Mouse (Mus musculus) liver, embryonic 11.5 days (tissue): ENCODE data around the gene Ccnd1. TPM values are rescaled to one million over a fixed set of nuclear protein-coding genes. Genes with fewer than 3 reads are reported as not detected.

Experiments used
- ATAC-seq: fragments of 200-750 bp; cut with Nextera tagmentation; replicated peaks from 2 replicates; pipeline ENCODE4 v1.8.0; 2017; ENCODE audit warnings: moderate number of reproducible peaks, mild to moderate bottlenecking, moderate TSS enrichment, moderate library complexity; ENCODE audit not compliant: low FRiP score
- DNase-seq: peaks from one replicate; pipeline ENCODE4 v3.0.0-alpha.2; 2017; ENCODE audit warnings: low spot score
- H3K27ac ChIP-seq: fragments of 300-500 bp; sonication (generic); 2 replicates; pipeline ENCODE4 v1.5.1; 2014; ENCODE audit warnings: mild to moderate bottlenecking, low read depth, low read length, control low read depth
- H3K27me3 ChIP-seq: fragments of 300-500 bp; sonication (generic); replicated peaks from 2 replicates; pipeline ENCODE4 v1.6.1; 2014; ENCODE audit warnings: low read length, mixed read lengths; ENCODE audit not compliant: control insufficient read depth, insufficient read depth
- H3K36me3 ChIP-seq: fragments of 300-500 bp; sonication (generic); 2 replicates; pipeline ENCODE4 v1.6.1; 2014; ENCODE audit warnings: mild to moderate bottlenecking, low read length, moderate library complexity, mixed read lengths; ENCODE audit not compliant: control insufficient read depth, insufficient read depth
- H3K4me1 ChIP-seq: fragments of 300-500 bp; sonication (generic); replicated peaks from 2 replicates; pipeline ENCODE4 v1.6.1; 2014; ENCODE audit warnings: low read length, mixed read lengths; ENCODE audit not compliant: control insufficient read depth, insufficient read depth
- H3K4me2 ChIP-seq: fragments of 300-500 bp; sonication (generic); 2 replicates; pipeline ENCODE4 v1.6.1; 2014; ENCODE audit warnings: mild to moderate bottlenecking, control low read depth, moderate library complexity
- H3K4me3 ChIP-seq: fragments of 300-500 bp; sonication (generic); 2 replicates; pipeline ENCODE4 v1.5.1; 2014; ENCODE audit warnings: low read depth, low read length, control low read depth
- H3K9ac ChIP-seq: fragments of 300-500 bp; sonication (generic); 2 replicates; pipeline ENCODE4 v1.6.1; 2014; ENCODE audit warnings: low read depth, low read length, control low read depth
- H3K9me3 ChIP-seq: fragments of 300-500 bp; sonication (generic); 2 replicates; pipeline ENCODE4 v1.6.1; 2016; ENCODE audit warnings: low read length, inconsistent platforms, mixed read lengths; ENCODE audit not compliant: control insufficient read depth
- WGBS: fragments of 180-500 bp; shearing (Covaris S2); extraction: QIAGEN DNeasy Blood & Tissue Kit; methylation state at CpG from one replicate; pipeline ENCODE4 v1.1.7; 2014; 5-methylcytosine and 5-hydroxymethylcytosine counted together
- polyA plus RNA-seq: library from polyadenylated mRNA; unstranded; fragments of >200 nt; fragmentation: Nextera tagmentation; extraction: Ambion mirVana; gene quantifications from 2 replicates; pipeline ENCODE4 v1.2.1, GENCODE M21; 2014

The Ccnd1 gene
- polyA plus RNA-seq, 1 experiment from 2014 or later, result 69.2 TPM

GRCm38 (mm10) chr7:144928889-144929210 is 10.9 kb downstream of the Ccnd1 start:
- peaks cover 2% of the 10 kb centered on the region; the same call in 1 of the 2 replicates for H3K4me1 ChIP-seq
- DNase-seq (no peak), ATAC-seq (no peak)
- no peak overlapping the region for H3K9ac ChIP-seq
- no peak overlapping the region for H3K4me3 ChIP-seq
- H3K36me3 ChIP-seq, result peaks cover 4% of the 10 kb centered on the region; the same call in 1 of the 2 replicates
- H3K4me2 ChIP-seq, result no peak overlapping the region
- H3K27me3 ChIP-seq, result no peaks in the 10 kb centered on the region
- no peaks in the 10 kb centered on the region for H3K9me3 ChIP-seq
- WGBS, result 80% methylated on average over 6 of the region's 6 CpGs
- H3K27ac ChIP-seq, result no peak overlapping the region

GRCm38 (mm10) chr7:144928009-144928888 is 11.5 kb downstream of the Ccnd1 start:
- Histone ChIP-seq H3K27ac (no peak overlapping the region), H3K4me3 (no peak overlapping the region), H3K4me1 (peaks cover 2% of the 10 kb centered on the region; the same call in 1 of the 2 replicates), H3K9ac (no peak overlapping the region), H3K36me3 (peaks cover 4% of the 10 kb centered on the region; the same call in 1 of the 2 replicates), H3K27me3 (no peaks in the 10 kb centered on the region), H3K4me2 (no peak overlapping the region), H3K9me3 (no peaks in the 10 kb centered on the region)
- 67% methylated on average over 4 of the region's 4 CpGs for WGBS
- DNase-seq (no peak), ATAC-seq (no peak)

DNA sequence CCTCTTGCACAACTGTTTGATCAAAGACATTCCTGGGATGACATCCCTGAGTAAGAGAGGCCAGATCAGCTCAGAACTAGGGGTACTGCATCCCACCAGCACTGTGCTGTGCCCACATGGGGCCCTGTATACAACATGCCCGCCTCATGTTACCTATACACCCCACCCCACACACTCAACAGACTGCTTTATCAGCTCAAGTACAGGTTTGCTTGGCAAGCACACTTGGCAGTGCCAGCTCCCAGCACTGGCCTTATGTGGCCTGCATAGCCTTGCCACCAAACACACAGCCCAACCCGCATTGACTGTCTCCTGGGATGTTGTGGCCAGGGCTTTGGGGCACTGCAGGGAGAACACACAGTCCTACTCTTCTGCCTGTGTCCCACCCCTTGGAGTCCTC is 12.1 kb downstream of the Ccnd1 start:
- Histone ChIP-seq H3K36me3 (peaks cover 4% of the 10 kb centered on the region; the same call in 1 of the 2 replicates), H3K27ac (no peak overlapping the region), H3K4me1 (peaks cover 2% of the 10 kb centered on the region; the same call in 1 of the 2 replicates), H3K4me3 (no peak overlapping the region), H3K27me3 (no peaks in the 10 kb centered on the region), H3K4me2 (no peak overlapping the region), H3K9ac (no peak overlapping the region), H3K9me3 (no peaks in the 10 kb centered on the region)
- no peak for DNase-seq
- WGBS, result 75% methylated on average over 2 of the region's 2 CpGs
- 0 out of 2 replicates have a peak, but pooled peaks have one; percentile 4 for ATAC-seq

DNA sequence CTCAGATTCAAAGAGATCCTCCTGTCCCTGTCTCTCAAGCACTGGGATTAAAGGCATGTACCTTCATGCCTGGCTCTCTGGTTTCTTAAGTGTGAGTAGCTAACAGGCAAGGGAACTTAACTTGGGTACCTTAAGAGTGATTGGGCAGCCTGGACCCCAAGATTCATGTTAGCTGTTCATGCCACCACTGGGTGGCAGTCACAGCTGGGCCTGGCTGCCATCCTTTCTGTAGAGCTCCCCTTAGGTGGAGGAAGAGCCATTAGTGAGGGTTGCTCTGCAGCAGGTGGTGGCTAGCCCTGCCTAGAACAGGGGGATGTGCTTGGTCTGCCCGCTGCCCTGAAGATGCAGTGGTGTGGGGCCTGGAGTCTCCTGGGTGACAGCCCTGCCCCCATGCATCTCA is 20.9 kb downstream of the Ccnd1 start:
- no peak overlapping the region for H3K4me2 ChIP-seq
- DNase-seq (no peak), ATAC-seq (no peak)
- WGBS, result 93% methylated on average over 1 of the region's 1 CpGs
- no peak overlapping the region for H3K4me3 ChIP-seq
- H3K36me3 ChIP-seq, result peaks cover 17% of the 10 kb centered on the region; the same call in 1 of the 2 replicates
- H3K4me1 ChIP-seq, result peaks cover 8% of the 10 kb centered on the region
- no peak overlapping the region for H3K9ac ChIP-seq
- H3K9me3 ChIP-seq, result no peaks in the 10 kb centered on the region
- no peak overlapping the region for H3K27ac ChIP-seq
- no peaks in the 10 kb centered on the region for H3K27me3 ChIP-seq

GRCm38 (mm10) chr7:144914948-144915750 is 24.6 kb downstream of the Ccnd1 start, which contains the start of gene LTO1:
TSS of gene LTO1 (plus strand) at chr7:144915100.
- Histone ChIP-seq H3K4me3 (peak within 1 kb of the TSS; percentile 92), H3K27ac (peak within 1 kb of the TSS; percentile 48; the same call in 1 of the 2 replicates), H3K4me2 (peak within 1 kb of the TSS; percentile 91), H3K4me1 (peaks cover 8% of the 10 kb centered on the region), H3K9me3 (no peaks in the 10 kb centered on the region), H3K9ac (peak within 1 kb of the TSS; percentile 84), H3K27me3 (no peaks in the 10 kb centered on the region), H3K36me3 (peaks cover 9% of the 10 kb centered on the region; the same call in 1 of the 2 replicates)
- ATAC-seq (peak; percentile 94), DNase-seq (peak; percentile 95)
- WGBS, result under 1% methylated on average over 55 of the region's 55 CpGs

DNA sequence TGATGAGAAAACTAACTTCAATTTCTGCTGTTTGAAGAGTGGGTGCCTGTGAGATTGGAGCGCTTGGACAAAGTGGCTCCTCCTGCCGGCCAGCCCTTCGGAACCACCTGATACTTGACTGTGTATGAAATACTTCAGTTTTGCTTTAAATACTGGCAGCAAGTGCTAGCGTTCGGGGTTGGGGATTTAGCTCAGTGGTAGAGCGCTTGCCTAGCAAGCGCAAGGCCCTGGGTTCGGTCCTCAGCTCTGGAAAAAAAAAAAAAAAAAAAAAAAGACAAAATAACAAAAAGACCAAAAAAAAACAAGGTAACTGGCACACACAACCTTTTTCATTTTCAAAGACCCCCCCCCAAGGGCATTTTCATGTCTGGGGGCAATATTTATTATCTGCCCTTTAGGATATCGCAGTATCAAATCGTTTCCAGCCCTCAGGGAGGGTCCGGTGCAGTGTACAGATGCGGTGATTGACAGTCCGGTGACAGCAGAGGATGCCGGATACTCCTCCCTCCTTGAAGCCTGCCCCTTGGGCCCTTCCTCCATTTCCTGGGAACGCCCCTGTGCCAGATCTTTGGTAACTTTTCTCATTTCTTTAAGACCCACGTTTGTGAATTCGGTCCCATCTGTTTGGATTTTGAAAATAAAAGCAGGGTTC is 25.3 kb downstream of the Ccnd1 start:
- Histone ChIP-seq H3K27ac (peak overlapping the region; percentile 46; the same call in 1 of the 2 replicates), H3K4me1 (peaks cover 8% of the 10 kb centered on the region), H3K4me2 (peak overlapping the region; percentile 60), H3K36me3 (peaks cover 9% of the 10 kb centered on the region; the same call in 1 of the 2 replicates), H3K9ac (peak overlapping the region; percentile 84), H3K27me3 (no peaks in the 10 kb centered on the region), H3K4me3 (peak overlapping the region; percentile 92), H3K9me3 (no peaks in the 10 kb centered on the region)
- ATAC-seq, result peak; percentile 91
- DNase-seq, result no peak
- WGBS, result 8% methylated on average over 17 of the region's 17 CpGs

DNA sequence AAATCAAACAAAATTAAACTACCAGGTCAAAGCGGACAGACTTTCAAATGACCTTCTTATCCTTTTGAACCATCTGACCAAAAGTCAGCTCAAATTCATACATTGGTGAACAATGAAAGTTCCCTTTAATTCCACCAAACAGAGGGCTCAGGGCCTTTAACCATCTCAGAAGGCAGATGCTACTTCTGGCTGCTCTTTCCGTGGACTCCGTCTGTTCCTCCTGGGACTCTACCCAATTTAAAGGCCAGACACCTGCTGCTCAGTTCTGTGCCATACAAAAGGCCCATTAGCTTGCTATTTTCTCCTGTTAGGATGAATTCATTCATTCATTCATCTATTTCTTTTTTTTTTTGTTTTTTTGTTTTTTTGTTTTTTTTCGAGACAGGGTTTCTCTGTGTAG is 26.8 kb downstream of the Ccnd1 start:
- Histone ChIP-seq H3K9ac (peak overlapping the region; percentile 20; the same call in 1 of the 2 replicates), H3K27me3 (no peaks in the 10 kb centered on the region), H3K4me1 (peaks cover 8% of the 10 kb centered on the region), H3K4me2 (no peak overlapping the region), H3K27ac (no peak overlapping the region), H3K4me3 (no peak overlapping the region), H3K9me3 (no peaks in the 10 kb centered on the region), H3K36me3 (0 out of 2 replicates have a peak, but pooled peaks cover 6% of the 10 kb centered on the region)
- WGBS, result 82% methylated on average over 4 of the region's 4 CpGs
- DNase-seq, result no peak
- no peak for ATAC-seq

DNA sequence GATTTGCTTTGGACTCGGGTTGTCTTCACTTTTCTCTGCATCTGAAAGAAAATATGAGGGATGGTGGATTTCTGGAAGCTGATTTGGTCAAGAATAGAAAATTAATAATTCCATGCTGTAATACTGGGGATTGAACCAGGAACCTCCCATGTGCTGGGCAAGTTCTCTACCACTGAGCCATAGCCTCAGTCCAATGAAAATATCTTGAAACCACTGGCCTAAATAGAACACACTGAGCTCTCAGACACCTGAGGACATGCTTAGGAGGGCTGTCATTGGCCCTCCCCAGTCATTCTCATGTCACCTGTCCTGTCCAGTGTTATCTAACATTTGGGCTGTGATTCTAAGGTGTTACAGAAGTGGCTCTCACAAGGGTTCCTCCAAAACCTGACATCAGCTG is 28.6 kb downstream of the Ccnd1 start:
- H3K27me3 ChIP-seq, result no peaks in the 10 kb centered on the region; the same call in 1 of the 2 replicates

More for the DNA sequence above, 28.6 kb downstream of the Ccnd1 start:
- H3K36me3 ChIP-seq, result no peaks in the 10 kb centered on the region
- H3K4me1 ChIP-seq, result peaks cover 10% of the 10 kb centered on the region
- H3K9ac ChIP-seq, result no peak overlapping the region
- H3K4me2 ChIP-seq, result no peak overlapping the region
- ATAC-seq (no peak), DNase-seq (no peak)
- H3K9me3 ChIP-seq, result no peaks in the 10 kb centered on the region
- 74% methylated on average over 1 of the region's 1 CpGs for WGBS
- H3K27ac ChIP-seq, result no peak overlapping the region
- no peak overlapping the region for H3K4me3 ChIP-seq
